Mouse (Mus musculus) liver, adult 2 months (tissue): Measurements from ENCODE around the gene Gabarapl2.

ENCODE experiments used
- CTCF ChIP-seq: fragments of 200-500 bp; IDR thresholded peaks from 2 replicates; pipeline ENCODE4 v1.5.1; 2011; ENCODE audit warnings: low read depth, low read length, control low read depth
- POLR2A ChIP-seq: fragments of 200-500 bp; IDR thresholded peaks from 2 replicates; pipeline ENCODE4 v1.6.1; 2011; ENCODE audit warnings: low read length, control low read depth; ENCODE audit not compliant: insufficient read depth; ENCODE audit errors: extremely low read depth

DNA sequence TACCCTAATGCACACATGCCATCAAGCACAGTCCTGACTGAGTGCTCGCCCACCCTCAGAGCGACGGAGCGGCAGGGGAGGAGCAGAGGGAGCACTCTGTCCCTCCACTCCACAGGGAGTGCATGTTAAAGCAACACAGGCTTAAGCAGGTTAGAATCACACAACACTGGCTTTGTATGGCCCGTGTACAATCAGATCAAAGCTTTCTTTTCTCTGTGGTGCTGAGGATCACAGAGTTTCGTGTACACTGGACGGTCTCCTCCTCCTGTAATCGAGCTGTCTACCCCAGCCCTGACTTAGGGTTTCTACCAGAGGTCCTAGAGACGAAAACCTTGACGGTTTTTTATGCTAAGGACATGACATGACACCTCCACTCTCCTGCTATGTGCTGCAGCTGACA, 28.0 kb downstream of the Gabarapl2 start:
- no peak for TF ChIP-seq CTCF
- TF ChIP-seq POLR2A = no peak
